Mouse (Mus musculus): ENCODE results near the gene Hbs1l.

DNA sequence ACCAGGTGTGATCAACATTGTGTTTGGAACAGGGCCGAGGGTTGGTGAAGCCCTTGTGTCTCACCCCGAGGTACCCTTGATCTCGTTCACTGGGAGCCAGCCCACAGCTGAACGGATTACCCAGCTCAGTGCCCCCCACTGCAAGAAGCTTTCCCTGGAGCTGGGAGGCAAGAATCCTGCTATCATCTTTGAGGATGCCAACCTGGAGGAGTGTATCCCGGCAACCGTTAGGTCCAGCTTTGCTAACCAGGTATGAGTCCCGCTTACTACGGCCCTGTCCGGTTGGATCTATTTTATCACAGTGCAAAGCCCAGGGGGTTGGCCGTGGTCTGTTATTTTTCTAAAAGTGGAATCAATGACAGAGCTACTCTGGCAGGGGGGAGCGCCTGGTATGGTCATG lies 93.3 kb downstream of the Hbs1l start:
- TF ChIP-seq CTCF (IDR thresholded peaks at IDR 0.05; ENCODE audit: insufficient read depth, low read length), result no peak
- TF ChIP-seq POLR2A (IDR thresholded peaks at IDR 0.05; ENCODE audit: borderline replicate concordance, extremely low read depth, low read depth, low read length), result no peak
